Mouse (Mus musculus) heart, embryonic 16.5 days (tissue): ENCODE measurements around the gene Slc36a1. TPM values are rescaled to one million over a fixed set of nuclear protein-coding genes. Genes with fewer than 3 reads are reported as not detected.

Experiments used
- ATAC-seq: fragments of 200-750 bp; cut with Nextera tagmentation; replicated peaks from 2 replicates; pipeline ENCODE4 v1.8.0; 2017; ENCODE audit warnings: moderate number of reproducible peaks; ENCODE audit not compliant: insufficient read depth, low FRiP score; ENCODE audit errors: extremely low read depth
- H3K27ac ChIP-seq: fragments of 300-500 bp; sonication (generic); 2 replicates; pipeline ENCODE4 v1.5.1; 2014; ENCODE audit warnings: mild to moderate bottlenecking, low read length, control low read depth, moderate library complexity
- H3K27me3 ChIP-seq: fragments of 300-500 bp; sonication (generic); 2 replicates; pipeline ENCODE4 v1.6.1; 2014; ENCODE audit warnings: low read length, mixed read lengths; ENCODE audit not compliant: control insufficient read depth, insufficient read depth
- H3K36me3 ChIP-seq: fragments of 300-500 bp; sonication (generic); 2 replicates; pipeline ENCODE4 v1.6.1; 2014; ENCODE audit not compliant: control insufficient read depth, insufficient read depth
- H3K4me1 ChIP-seq: fragments of 300-500 bp; sonication (generic); 2 replicates; pipeline ENCODE4 v1.6.1; 2014; ENCODE audit warnings: low read length, mixed read lengths; ENCODE audit not compliant: control insufficient read depth, insufficient read depth
- H3K4me2 ChIP-seq: fragments of 300-500 bp; sonication (generic); 2 replicates; pipeline ENCODE4 v1.6.1; 2014; ENCODE audit warnings: low read depth, mild to moderate bottlenecking, control low read depth, low read length
- H3K4me3 ChIP-seq: fragments of 300-500 bp; sonication (generic); 2 replicates; pipeline ENCODE4 v1.5.1; 2014; ENCODE audit warnings: mild to moderate bottlenecking, control low read depth, low read length
- H3K9ac ChIP-seq: fragments of 300-500 bp; sonication (generic); 2 replicates; pipeline ENCODE4 v1.6.1; 2014; ENCODE audit warnings: low read length, control low read depth
- H3K9me3 ChIP-seq: fragments of 300-500 bp; sonication (generic); replicated peaks from 2 replicates; pipeline ENCODE4 v1.6.1; 2016; ENCODE audit warnings: low read length; ENCODE audit not compliant: control insufficient read depth
- WGBS: fragments of 180-500 bp; shearing (Covaris S2); extraction: QIAGEN DNeasy Blood & Tissue Kit; methylation state at CpG from one replicate; pipeline ENCODE4 v1.1.7; 2014; 5-methylcytosine and 5-hydroxymethylcytosine counted together
- polyA plus RNA-seq: library from polyadenylated mRNA; unstranded; fragments of >200 nt; fragmentation: Nextera tagmentation; extraction: Ambion mirVana; gene quantifications from 2 replicates; pipeline ENCODE4 v1.2.1, GENCODE M21; 2015

Gene Slc36a1
- polyA plus RNA-seq, 1 experiment from 2014 or later = 2.0 TPM

- 74% methylated on average over 6 of the region's 6 CpGs for WGBS
- no peak for ATAC-seq
- Histone ChIP-seq H3K27ac (no peak overlapping the region), H3K4me1 (no peaks in the 10 kb centered on the region), H3K4me2 (no peak overlapping the region), H3K27me3 (no peaks in the 10 kb centered on the region), H3K36me3 (no peaks in the 10 kb centered on the region), H3K9me3 (no peaks in the 10 kb centered on the region), H3K4me3 (no peak overlapping the region), H3K9ac (no peak overlapping the region)
Measured at GRCm38 (mm10) chr11:55268580-55268979, 64.4 kb downstream of the Slc36a1 start.

- H3K4me2 ChIP-seq = no peak overlapping the region
- no peaks in the 10 kb centered on the region for H3K27me3 ChIP-seq
- no peaks in the 10 kb centered on the region for H3K36me3 ChIP-seq
- H3K9me3 ChIP-seq = no peaks in the 10 kb centered on the region
- H3K4me1 ChIP-seq = no peaks in the 10 kb centered on the region
- H3K4me3 ChIP-seq = no peak overlapping the region
- 82% methylated on average over 6 of the region's 6 CpGs for WGBS
- H3K27ac ChIP-seq = no peak overlapping the region
- no peak for ATAC-seq
- no peak overlapping the region for H3K9ac ChIP-seq
Measured at GRCm38 (mm10) chr11:55274756-55275155, 70.6 kb downstream of the Slc36a1 start.

Other genes with a start within 250 kb of the Slc36a1 start
- gene Tnip1, start 241.4 kb upstream of the Slc36a1 start, polyA plus RNA-seq = 20.0 and 24.7 TPM in 2 replicates
- gene Anxa6, start 170.9 kb upstream of the Slc36a1 start, polyA plus RNA-seq = 340 and 364 TPM in 2 replicates
- 22.6 and 25.1 TPM in 2 replicates for gene Ccdc69, start 126.2 kb upstream of the Slc36a1 start, polyA plus RNA-seq
- 36.7 and 38.5 TPM in 2 replicates for gene Gm2a, start 106.2 kb upstream of the Slc36a1 start, polyA plus RNA-seq
- gene Slc36a3, start 52.6 kb upstream of the Slc36a1 start, polyA plus RNA-seq = not detected in 2 replicates
- 6.3 and 7.1 TPM in 2 replicates for gene Slc36a2, start 19.3 kb upstream of the Slc36a1 start, polyA plus RNA-seq
- gene Fat2, start 132.2 kb downstream of the Slc36a1 start, polyA plus RNA-seq = 0.12 TPM in 2 replicates
- 1,876 and 1,966 TPM in 2 replicates for gene Sparc, start 218.8 kb downstream of the Slc36a1 start, polyA plus RNA-seq